Mouse (Mus musculus) MEL (cell line): ENCODE measurements around the gene Gm20388. TPM values are rescaled to one million over a fixed set of nuclear protein-coding genes. Genes with fewer than 3 reads are reported as not detected.

ENCODE experiments used
- DNase-seq: peaks from one replicate; pipeline ENCODE4 v3.0.0; 2011; ENCODE audit warnings: low read depth, low spot score
- H3K27ac ChIP-seq: 2 replicates; pipeline ENCODE4 v1.5.1; 2012; ENCODE audit warnings: low read depth, mild to moderate bottlenecking, control low read depth, low read length, moderate library complexity; ENCODE audit not compliant: control insufficient read depth
- H3K27me3 ChIP-seq, 2 experiments: fragments of 150-350 bp in 1 of 2; sonication (generic) in 1 of 2; 2 replicates each; pipeline ENCODE4 v1.6.1; 2012; ENCODE audit warnings: low read length in 2 of 2, mild to moderate bottlenecking in 2 of 2, improper control_type of control experiment in 1 of 2, moderate library complexity in 1 of 2; ENCODE audit not compliant: insufficient read depth in 2 of 2, control insufficient read depth in 1 of 2
- H3K36me3 ChIP-seq, 2 experiments: 2 replicates each; pipeline ENCODE4 v1.6.1; 2012 to 2014; ENCODE audit warnings: low read length in 2 of 2, improper control_type of control experiment in 1 of 2, inconsistent platforms in 1 of 2, mild to moderate bottlenecking in 1 of 2; ENCODE audit not compliant: insufficient read depth in 2 of 2, control insufficient read depth in 1 of 2
- H3K4me1 ChIP-seq, 2 experiments: fragments of 150-350 bp in 1 of 2; sonication (generic) in 1 of 2; 2 replicates each; pipeline ENCODE4 v1.6.1; 2012; ENCODE audit warnings: low read length in 2 of 2, improper control_type of control experiment in 1 of 2, mild to moderate bottlenecking in 1 of 2; ENCODE audit not compliant: insufficient read depth in 2 of 2, control insufficient read depth in 1 of 2
- H3K4me3 ChIP-seq, 2 experiments: fragments of 150-350 bp in 1 of 2; sonication (generic) in 1 of 2; 2 replicates each; pipeline ENCODE4 v1.5.1; 2012; ENCODE audit warnings: low read depth in 2 of 2, low read length in 2 of 2, mild to moderate bottlenecking in 2 of 2, moderate library complexity in 2 of 2, control low read depth in 1 of 2, improper control_type of control experiment in 1 of 2; ENCODE audit not compliant: control insufficient read depth in 1 of 2, insufficient read depth in 1 of 2
- H3K79me2 ChIP-seq: 2 replicates; pipeline ENCODE4 v1.6.1; 2012; ENCODE audit warnings: mild to moderate bottlenecking, low read length, moderate library complexity; ENCODE audit not compliant: control insufficient read depth, poor library complexity, insufficient read depth
- H3K9ac ChIP-seq: 2 replicates; pipeline ENCODE4 v1.6.1; 2012; ENCODE audit warnings: low read depth, mild to moderate bottlenecking, control low read depth, low read length, moderate library complexity; ENCODE audit not compliant: control insufficient read depth, poor library complexity, severe bottlenecking
- H3K9me3 ChIP-seq: fragments of 150-350 bp; sonication (generic); replicated peaks from 2 replicates; pipeline ENCODE4 v1.6.1; 2012; ENCODE audit warnings: mild to moderate bottlenecking, low read length, improper control_type of control experiment, moderate library complexity; ENCODE audit not compliant: insufficient read depth
- BHLHE40 ChIP-seq: IDR thresholded peaks from 2 replicates; pipeline ENCODE4 v1.6.1; 2012; ENCODE audit warnings: low read depth, mild to moderate bottlenecking, inconsistent platforms, low read length, improper control_type of control experiment, borderline replicate concordance
- CHD1 ChIP-seq: IDR thresholded peaks from 2 replicates; pipeline ENCODE4 v1.6.1; 2012; ENCODE audit warnings: low read depth, mild to moderate bottlenecking, inconsistent platforms, low read length, improper control_type of control experiment
- CHD2 ChIP-seq: IDR thresholded peaks from 2 replicates; pipeline ENCODE4 v1.6.1; 2011; ENCODE audit warnings: low read length, improper control_type of control experiment
- CTCF ChIP-seq, 3 experiments: IDR thresholded peaks in 2 of 3; conservative IDR thresholded peaks in 1 of 3; 2 replicates each; pipeline ENCODE4 v1.5.1; 2011 to 2012; ENCODE audit warnings: low read length in 3 of 3, low read depth in 2 of 3, mild to moderate bottlenecking in 2 of 3, improper control_type of control experiment in 1 of 3, inconsistent platforms in 1 of 3, mixed read lengths in 1 of 3, moderate library complexity in 1 of 3; ENCODE audit not compliant: control insufficient read depth in 1 of 3, insufficient read depth in 1 of 3, poor library complexity in 1 of 3, severe bottlenecking in 1 of 3
- E2F4 ChIP-seq: IDR thresholded peaks from 2 replicates; pipeline ENCODE4 v1.6.1; 2011; ENCODE audit warnings: low read depth, low read length, improper control_type of control experiment, borderline replicate concordance
- ELF1 ChIP-seq: IDR thresholded peaks from 2 replicates; pipeline ENCODE4 v1.6.1; 2014; ENCODE audit warnings: low read depth, mild to moderate bottlenecking, inconsistent platforms, low read length, improper control_type of control experiment, moderate library complexity
- EP300 ChIP-seq, 2 experiments: IDR thresholded peaks; 2 replicates each; pipeline ENCODE4 v1.6.1; 2011; ENCODE audit warnings: improper control_type of control experiment in 2 of 2, low read length in 2 of 2, low read depth in 1 of 2, mild to moderate bottlenecking in 1 of 2
- ETS1 ChIP-seq: IDR thresholded peaks from 2 replicates; pipeline ENCODE4 v1.6.1; 2012; ENCODE audit warnings: low read depth, mild to moderate bottlenecking, inconsistent platforms, low read length, improper control_type of control experiment, moderate library complexity
- GABPA ChIP-seq: IDR thresholded peaks from 2 replicates; pipeline ENCODE4 v1.6.1; 2012; ENCODE audit warnings: low read depth, mild to moderate bottlenecking, inconsistent platforms, low read length, improper control_type of control experiment, moderate library complexity
- GATA1 ChIP-seq: IDR thresholded peaks from 2 replicates; pipeline ENCODE4 v1.6.1; 2011; ENCODE audit warnings: low read depth, low read length, improper control_type of control experiment
- HCFC1 ChIP-seq: IDR thresholded peaks from 2 replicates; pipeline ENCODE4 v1.6.1; 2012; ENCODE audit warnings: low read depth, mild to moderate bottlenecking, inconsistent platforms, low read length, improper control_type of control experiment, moderate library complexity
- JUND ChIP-seq: IDR thresholded peaks from 2 replicates; pipeline ENCODE4 v1.6.1; 2011; ENCODE audit warnings: low read depth, mild to moderate bottlenecking, improper control_type of control experiment, low read length
- KAT2A ChIP-seq: conservative IDR thresholded peaks from 2 replicates; pipeline ENCODE4 v1.6.1; 2012; ENCODE audit warnings: low read depth, low read length, improper control_type of control experiment, inconsistent platforms
- MAX ChIP-seq: IDR thresholded peaks from 2 replicates; pipeline ENCODE4 v1.6.1; 2011; ENCODE audit warnings: low read length, improper control_type of control experiment
- MAZ ChIP-seq: IDR thresholded peaks from 2 replicates; pipeline ENCODE4 v1.6.1; 2012; ENCODE audit warnings: low read depth, mild to moderate bottlenecking, inconsistent platforms, low read length, improper control_type of control experiment
- MEF2A ChIP-seq: IDR thresholded peaks from 2 replicates; pipeline ENCODE4 v1.6.1; 2014; ENCODE audit warnings: low read depth, mild to moderate bottlenecking, inconsistent platforms, low read length, improper control_type of control experiment; ENCODE audit not compliant: poor library complexity, insufficient replicate concordance, severe bottlenecking; ENCODE audit errors: extremely low read depth
- MXI1 ChIP-seq: IDR thresholded peaks from 2 replicates; pipeline ENCODE4 v1.6.1; 2011; ENCODE audit warnings: mild to moderate bottlenecking, low read depth, low read length, improper control_type of control experiment
- MYB ChIP-seq: IDR thresholded peaks from 2 replicates; pipeline ENCODE4 v1.6.1; 2011; ENCODE audit warnings: mild to moderate bottlenecking, low read depth, low read length, improper control_type of control experiment
- MYC ChIP-seq: IDR thresholded peaks from 2 replicates; pipeline ENCODE4 v1.6.1; 2011; ENCODE audit warnings: low read depth, mild to moderate bottlenecking, low read length, improper control_type of control experiment, moderate library complexity
- NELFE ChIP-seq: IDR thresholded peaks from 2 replicates; pipeline ENCODE4 v1.6.1; 2011; ENCODE audit warnings: low read depth, low read length, improper control_type of control experiment
- NRF1 ChIP-seq: IDR thresholded peaks from 2 replicates; pipeline ENCODE4 v1.6.1; 2014; ENCODE audit warnings: low read depth, mild to moderate bottlenecking, inconsistent platforms, low read length, improper control_type of control experiment, moderate library complexity; ENCODE audit not compliant: poor library complexity, insufficient read depth, severe bottlenecking
- POLR2A ChIP-seq, 2 experiments: IDR thresholded peaks; 2 replicates each; pipeline ENCODE4 v1.6.1; 2011 to 2012; ENCODE audit warnings: low read length in 2 of 2, mild to moderate bottlenecking in 2 of 2, control low read depth in 1 of 2, improper control_type of control experiment in 1 of 2, low read depth in 1 of 2, moderate library complexity in 1 of 2; ENCODE audit not compliant: control insufficient read depth in 1 of 2, insufficient read depth in 1 of 2, poor library complexity in 1 of 2
- POLR2AphosphoS2 ChIP-seq: IDR thresholded peaks from 2 replicates; pipeline ENCODE4 v1.6.1; 2011; ENCODE audit warnings: low read length, improper control_type of control experiment
- POLR2AphosphoS5 ChIP-seq: IDR thresholded peaks from 2 replicates; pipeline ENCODE4 v1.6.1; 2012; ENCODE audit warnings: low read depth, borderline replicate concordance, mild to moderate bottlenecking, inconsistent platforms, low read length, moderate library complexity, mixed read lengths
- RAD21 ChIP-seq: IDR thresholded peaks from 2 replicates; pipeline ENCODE4 v1.6.1; 2011; ENCODE audit warnings: mild to moderate bottlenecking, low read depth, low read length, improper control_type of control experiment
- RCOR1 ChIP-seq: IDR thresholded peaks from 2 replicates; pipeline ENCODE4 v1.6.1; 2012; ENCODE audit warnings: low read depth, mild to moderate bottlenecking, inconsistent platforms, low read length, improper control_type of control experiment
- SIN3A ChIP-seq: IDR thresholded peaks from 2 replicates; pipeline ENCODE4 v1.6.1; 2012; ENCODE audit warnings: low read length, improper control_type of control experiment, inconsistent platforms
- SMC3 ChIP-seq: IDR thresholded peaks from 2 replicates; pipeline ENCODE4 v1.6.1; 2011; ENCODE audit warnings: low read depth, low read length, improper control_type of control experiment
- TAL1 ChIP-seq: IDR thresholded peaks from 2 replicates; pipeline ENCODE4 v1.6.1; 2012; ENCODE audit warnings: mild to moderate bottlenecking, inconsistent platforms, low read length, moderate library complexity, mixed read lengths
- TBP ChIP-seq: IDR thresholded peaks from 2 replicates; pipeline ENCODE4 v1.8.0; 2011; ENCODE audit warnings: low read depth, low read length, improper control_type of control experiment
- UBTF ChIP-seq: IDR thresholded peaks from 2 replicates; pipeline ENCODE4 v1.6.1; 2012; ENCODE audit warnings: low read depth, mild to moderate bottlenecking, inconsistent platforms, low read length, improper control_type of control experiment, moderate library complexity, borderline replicate concordance; ENCODE audit not compliant: insufficient read depth
- USF1 ChIP-seq: IDR thresholded peaks from 2 replicates; pipeline ENCODE4 v1.6.1; 2014; ENCODE audit warnings: low read depth, mild to moderate bottlenecking, inconsistent platforms, low read length, improper control_type of control experiment, moderate library complexity
- USF2 ChIP-seq, 2 experiments: IDR thresholded peaks; 2 replicates each; pipeline ENCODE4 v1.6.1; 2011 to 2012; ENCODE audit warnings: improper control_type of control experiment in 2 of 2, low read length in 2 of 2, borderline replicate concordance in 1 of 2, inconsistent platforms in 1 of 2, low read depth in 1 of 2, mild to moderate bottlenecking in 1 of 2; ENCODE audit not compliant: insufficient read depth in 1 of 2
- ZC3H11A ChIP-seq: IDR thresholded peaks from 2 replicates; pipeline ENCODE4 v1.6.1; 2012; ENCODE audit warnings: low read depth, mild to moderate bottlenecking, inconsistent platforms, low read length, improper control_type of control experiment
- ZKSCAN1 ChIP-seq: IDR thresholded peaks from 2 replicates; pipeline ENCODE4 v1.6.1; 2012; ENCODE audit warnings: low read depth, mild to moderate bottlenecking, inconsistent platforms, low read length, improper control_type of control experiment, moderate library complexity
- ZMIZ1 ChIP-seq: IDR thresholded peaks from 2 replicates; pipeline ENCODE4 v1.6.1; 2012; ENCODE audit warnings: low read depth, mild to moderate bottlenecking, inconsistent platforms, low read length, improper control_type of control experiment, moderate library complexity
- ZNF384 ChIP-seq: IDR thresholded peaks from 2 replicates; pipeline ENCODE4 v1.6.1; 2012; ENCODE audit warnings: low read depth, mild to moderate bottlenecking, inconsistent platforms, low read length, improper control_type of control experiment
- polyA plus RNA-seq, 2 experiments: library from polyadenylated mRNA; stranded (reverse) in 1 of 2; unstranded in 1 of 2; fragments of >175 nt in 1 of 2; fragments of >200 nt in 1 of 2; gene quantifications; 2 replicates each; pipeline versions ENCODE4 v1.2.1 to v1.2.4; 2012; ENCODE audit warnings: low replicate concordance in 2 of 2, low read depth in 1 of 2; ENCODE audit not compliant: insufficient read length in 2 of 2, insufficient read depth in 1 of 2, missing spikeins in 1 of 2
- total RNA-seq: library from RNA; depleted of rRNA; stranded (reverse); fragments of 300-350 nt; gene quantifications from 2 replicates; pipeline ENCODE4 v1.2.3, GENCODE M21; 2012

Gene Gm20388
- total and polyA plus RNA-seq, 3 experiments: 11.1 to 17.8 TPM; not detected in 1

- peaks cover 8% of the 10 kb centered on the region for H3K79me2 ChIP-seq
- no peaks in the 10 kb centered on the region for H3K27me3 ChIP-seq
- peaks cover 11 to 72% of the 10 kb centered on the region in 2 experiments for H3K4me1 ChIP-seq
- peak overlapping the region; percentile 98 for H3K27ac ChIP-seq
- H3K4me3 ChIP-seq: peak overlapping the region; percentile 15 to 28; a peak in 3 of 4 replicates
- peak overlapping the region; percentile 84 for H3K9ac ChIP-seq
- H3K9me3 ChIP-seq: no peaks in the 10 kb centered on the region
- DNase-seq: peak; percentile 80
- H3K36me3 ChIP-seq: peaks cover 0 to 45% of the 10 kb centered on the region in 2 experiments; a peak in 2 of 4 replicates
- TF ChIP-seq CHD2 (no peak), SMC3 (no peak), KAT2A (no peak), MEF2A (no peak), MAX (peak; percentile 55; the same call in 1 of the 2 replicates), E2F4 (no peak), JUND (no peak), ZC3H11A (no peak), CTCF (IDR thresholded peaks at IDR 0.05 in 2 of 3, conservative IDR thresholded peaks at IDR 0.05 in 1 of 3; ENCODE audit: control insufficient read depth in 1 of 3, insufficient read depth in 1 of 3, low read depth in 2 of 3, low read length in 3 of 3, poor library complexity in 1 of 3, severe bottlenecking in 1 of 3) (no peak), MXI1 (peak; percentile 20; the same call in 1 of the 2 replicates), MAZ (no peak), POLR2AphosphoS5 (no peak), MYC (peak; percentile 62), EP300 (IDR thresholded peaks at IDR 0.05; ENCODE audit: low read depth in 1 of 2, low read length in 2 of 2) (peak; percentile 67 to 89), POLR2A (IDR thresholded peaks at IDR 0.05; ENCODE audit: control insufficient read depth in 1 of 2, insufficient read depth in 1 of 2, low read depth in 1 of 2, low read length in 2 of 2, poor library complexity in 1 of 2) (0 out of 4 replicates have a peak, but pooled peaks of 1 of the 2 experiments have one; percentile 35), CHD1 (no peak; the same call in 1 of the 2 replicates), ZNF384 (no peak), RCOR1 (peak; percentile 54; the same call in 1 of the 2 replicates), USF2 (IDR thresholded peaks at IDR 0.05; ENCODE audit: borderline replicate concordance in 1 of 2, insufficient read depth in 1 of 2, low read depth in 1 of 2, low read length in 2 of 2) (no peak), ZMIZ1 (peak; percentile 81; the same call in 1 of the 2 replicates), NELFE (no peak; the same call in 1 of the 2 replicates), NRF1 (no peak), TAL1 (peak; percentile 53), TBP (peak; percentile 72), ZKSCAN1 (no peak), ELF1 (no peak), BHLHE40 (peak; percentile 34; the same call in 1 of the 2 replicates), MYB (no peak), SIN3A (no peak; the same call in 1 of the 2 replicates), GATA1 (peak; percentile 90), RAD21 (no peak), GABPA (no peak), POLR2AphosphoS2 (no peak; the same call in 1 of the 2 replicates), ETS1 (peak; percentile 75; the same call in 1 of the 2 replicates), UBTF (no peak), HCFC1 (no peak), USF1 (no peak)
Measured at GRCm38 (mm10) chr8:121162413-121162812, 1251.8 kb downstream of the Gm20388 start.
